Mouse (Mus musculus) cerebellum, adult 9-10 months (tissue): ENCODE data around the gene Ckap4.
"Not testable (repeated sequence)": the region's sequence is repeated elsewhere in the genome, so short reads cannot be mapped to it uniquely, and the experiment has no call there.

ENCODE experiments used
- DNase-seq: peaks from one replicate; pipeline ENCODE4 v3.0.0; 2022

Gene Ckap4

DNA sequence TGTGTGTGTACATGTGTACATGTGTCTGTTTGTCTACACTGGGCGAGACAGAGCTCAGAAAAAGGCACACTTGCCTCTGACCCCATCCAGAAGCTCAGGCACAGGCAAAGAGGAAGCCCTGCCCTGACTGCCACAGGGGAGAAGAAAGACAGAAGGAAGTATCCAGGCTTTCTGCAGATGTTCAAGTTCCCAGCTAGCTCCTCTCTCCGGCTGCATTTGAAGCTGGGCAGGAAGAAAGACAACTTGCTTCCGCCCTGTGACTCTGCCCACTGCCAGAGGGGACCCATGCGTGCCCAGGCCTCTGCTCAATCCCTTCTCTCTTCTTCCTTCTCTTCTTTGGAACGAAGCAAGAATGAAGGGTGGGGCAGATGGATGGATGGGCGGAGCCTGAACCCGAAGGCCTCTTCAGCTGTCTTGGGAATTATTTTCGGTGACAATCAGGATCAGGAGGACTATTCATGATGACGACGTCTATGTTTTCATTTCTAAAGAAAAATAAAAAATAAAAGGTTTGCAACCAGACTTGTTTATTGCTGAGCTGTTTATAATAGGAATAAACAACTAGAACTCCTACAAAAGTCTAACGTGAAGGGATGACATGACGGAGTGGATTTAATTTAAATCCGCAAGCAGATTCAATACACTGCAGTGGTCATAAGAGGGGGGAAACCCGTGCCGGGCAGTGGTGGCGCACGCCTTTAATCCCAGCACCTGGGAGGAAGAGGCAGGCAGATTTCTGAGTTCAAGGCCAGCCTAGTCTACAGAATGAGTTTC is 15.5 kb upstream of the Ckap4 start:
- DNase-seq: no peak

DNA sequence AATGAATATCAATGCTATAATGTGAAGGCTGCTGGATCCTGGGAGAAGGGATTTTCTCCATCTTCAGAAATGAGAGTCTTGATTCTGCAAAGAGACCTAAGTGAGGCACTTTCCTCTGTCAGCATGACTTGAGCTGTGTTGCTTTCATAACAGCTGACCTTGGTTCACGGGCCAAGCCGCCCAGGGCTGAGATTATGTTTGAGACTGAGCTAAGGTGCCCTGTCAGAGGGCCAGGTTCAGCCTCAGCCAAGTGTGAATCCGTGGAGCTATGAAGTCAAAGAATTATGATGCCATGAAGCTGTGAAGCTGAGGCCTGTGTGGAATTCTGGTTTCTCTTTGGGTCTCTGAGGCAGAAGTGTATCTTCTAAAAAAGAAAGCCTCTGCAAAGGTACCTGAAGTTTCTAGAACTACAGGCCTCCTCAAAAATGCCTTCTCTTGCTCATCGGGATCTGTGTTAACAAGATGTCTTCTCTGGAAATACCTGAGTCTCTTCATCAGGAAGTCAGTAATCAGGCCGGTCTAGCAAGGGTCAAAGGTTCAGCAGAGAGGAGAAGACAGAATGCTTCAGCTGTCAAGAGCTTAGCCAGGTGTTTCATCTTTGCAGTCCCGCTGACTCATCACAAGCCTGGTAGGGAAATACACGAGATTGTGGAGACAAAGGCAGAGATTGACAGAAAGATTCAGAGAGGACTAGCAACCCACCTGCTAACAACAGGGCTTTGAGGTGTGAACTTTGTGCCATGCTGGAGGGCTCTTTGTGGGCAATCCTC is 11.2 kb upstream of the Ckap4 start:
- DNase-seq: no peak

DNA sequence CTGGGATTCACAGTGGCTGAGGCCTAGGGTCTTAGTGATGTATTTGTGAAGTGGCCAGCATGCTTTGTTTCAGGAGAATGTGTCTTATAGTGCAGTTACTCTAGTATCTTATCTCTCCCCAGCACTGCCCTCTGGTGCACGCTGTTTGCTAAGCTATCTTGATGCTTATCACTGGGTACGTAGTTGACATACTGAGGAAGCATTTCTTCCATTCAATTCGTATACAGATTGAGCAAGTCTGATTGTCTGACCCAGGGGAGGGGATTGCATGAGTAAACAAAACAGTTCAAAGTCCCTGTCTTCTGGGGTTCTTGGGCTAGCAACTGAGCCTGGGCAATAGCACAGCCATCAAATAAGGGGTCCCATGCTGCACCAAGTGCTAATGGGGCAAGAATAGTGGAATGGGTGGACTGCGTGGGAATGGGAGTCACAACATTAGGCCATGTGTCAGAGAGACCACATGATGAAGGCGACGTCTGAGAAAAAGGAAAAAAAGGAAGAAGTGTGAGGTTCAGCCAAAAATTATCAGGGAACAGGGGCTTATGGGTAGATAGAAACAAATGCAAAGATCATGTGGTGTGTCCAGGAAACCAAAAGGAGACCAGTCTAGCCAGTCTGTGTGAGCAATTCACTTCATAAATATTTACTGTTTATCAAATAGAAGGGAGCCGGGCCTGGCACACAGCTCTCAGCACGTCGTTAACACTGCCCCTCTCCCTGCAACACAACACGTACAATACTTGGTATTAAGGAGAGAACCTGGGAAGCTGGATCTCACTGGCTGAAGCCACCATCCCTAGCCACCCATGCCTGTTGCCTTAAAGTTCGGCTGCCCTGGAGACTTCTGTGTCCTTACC is 9.2 kb upstream of the Ckap4 start:
- DNase-seq: no peak

DNA sequence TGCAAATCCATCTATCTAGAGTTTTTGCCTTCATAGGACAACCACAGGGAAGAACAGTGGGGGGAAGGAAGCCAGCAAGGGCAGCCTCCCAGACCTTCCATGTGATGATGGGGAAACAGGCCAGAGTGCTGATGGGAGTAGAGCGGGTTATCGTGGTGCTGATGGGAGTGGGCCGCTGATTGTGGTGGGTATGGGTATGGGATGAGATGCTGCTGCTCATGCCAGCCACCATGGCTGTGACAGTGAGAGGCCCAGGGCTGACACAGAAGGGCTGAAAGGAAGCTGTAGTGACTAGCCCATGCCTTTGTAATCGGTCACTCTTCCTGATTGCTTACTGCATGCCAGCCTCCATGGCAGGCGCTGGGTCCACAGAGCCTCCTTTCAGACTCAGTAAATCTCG is 5.8 kb upstream of the Ckap4 start:
- DNase-seq: no peak

DNA sequence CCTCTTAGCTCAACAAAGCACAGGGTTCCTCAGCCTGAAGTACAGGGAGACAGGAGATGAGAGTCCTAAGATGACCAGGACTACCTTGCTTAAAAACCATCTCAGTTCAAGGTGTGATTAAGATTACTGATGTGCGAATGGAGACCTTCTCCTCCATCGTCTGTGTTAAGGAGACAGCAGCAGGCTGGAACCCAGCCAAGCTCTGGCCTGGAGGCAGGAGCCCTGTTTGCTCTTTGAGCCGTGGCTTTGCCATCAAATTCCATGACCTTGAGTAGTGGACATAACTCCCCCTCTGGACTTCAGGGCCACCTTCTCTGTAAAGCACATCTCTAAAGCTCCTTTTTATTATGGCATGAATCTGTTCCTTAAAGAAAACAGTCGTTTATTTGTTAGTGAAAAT is 2.0 kb upstream of the Ckap4 start:
- DNase-seq: peak; percentile 33

DNA sequence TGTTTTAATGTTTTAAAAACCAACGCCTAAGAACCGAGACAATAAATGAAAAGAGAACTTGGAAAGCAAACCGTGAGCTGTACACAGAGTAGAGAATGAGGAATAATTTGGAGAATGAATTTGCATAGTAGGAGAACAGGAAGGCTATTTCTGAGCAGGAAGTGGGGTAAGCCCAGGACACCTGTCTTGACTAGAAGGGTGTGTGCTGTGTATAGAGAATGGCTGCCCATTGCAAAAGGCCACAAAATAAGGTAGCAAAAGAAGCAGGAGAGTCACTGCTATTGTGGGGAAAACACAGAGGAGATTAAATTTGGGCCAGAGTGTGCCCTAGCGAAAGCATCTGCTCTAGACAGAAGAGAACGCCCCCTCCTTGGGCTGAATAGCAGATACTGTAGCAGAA is 1.6 kb upstream of the Ckap4 start:
- DNase-seq: no peak

DNA sequence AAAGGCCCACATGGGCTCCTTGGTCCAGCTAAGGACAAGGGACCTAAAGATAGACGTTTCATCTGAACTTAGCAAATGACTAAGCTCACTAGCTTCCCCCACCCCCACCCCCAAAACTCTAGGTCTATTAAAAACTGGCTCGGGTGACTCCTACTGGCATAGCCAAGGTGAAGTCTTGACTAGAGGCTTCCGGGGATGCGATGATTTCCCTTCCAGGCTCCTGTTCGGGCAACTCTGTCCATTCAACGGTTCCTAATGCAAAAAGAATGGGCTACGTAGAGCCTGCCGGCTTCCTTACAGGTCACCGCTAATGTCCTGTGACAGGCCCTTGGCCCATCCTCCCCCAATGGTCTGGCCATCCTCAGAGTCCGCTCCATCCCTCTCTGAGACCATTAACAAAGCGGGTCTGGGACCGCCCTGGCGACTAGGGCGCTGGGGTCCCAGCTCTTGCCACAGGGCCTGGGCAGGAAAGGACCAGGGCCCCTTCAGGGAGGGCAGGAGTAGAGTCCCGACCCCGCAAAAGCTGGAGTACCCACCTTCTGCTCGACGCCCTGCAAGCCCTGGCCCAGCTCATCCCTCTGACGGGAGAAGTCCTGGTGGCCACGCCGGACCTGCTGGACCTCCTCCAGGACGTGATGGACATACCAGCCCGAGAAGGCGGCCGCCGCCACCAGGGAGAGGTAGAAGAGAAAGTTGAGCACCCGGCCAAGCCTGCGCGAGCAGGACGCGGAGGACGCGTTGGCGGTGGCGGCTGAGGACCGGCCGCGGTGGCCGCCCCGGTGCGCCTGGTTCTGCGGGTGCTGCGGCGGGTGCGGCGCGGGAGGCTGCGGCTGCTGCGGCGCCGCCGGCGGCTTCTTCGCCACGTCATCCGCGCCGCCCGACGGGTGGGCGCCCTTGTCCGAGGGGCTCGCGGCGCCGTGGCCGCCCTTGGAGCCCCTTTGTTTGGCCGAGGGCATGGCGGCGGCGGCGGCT is 665 bp downstream of the Ckap4 start:
- DNase-seq: peak; percentile 75

DNA sequence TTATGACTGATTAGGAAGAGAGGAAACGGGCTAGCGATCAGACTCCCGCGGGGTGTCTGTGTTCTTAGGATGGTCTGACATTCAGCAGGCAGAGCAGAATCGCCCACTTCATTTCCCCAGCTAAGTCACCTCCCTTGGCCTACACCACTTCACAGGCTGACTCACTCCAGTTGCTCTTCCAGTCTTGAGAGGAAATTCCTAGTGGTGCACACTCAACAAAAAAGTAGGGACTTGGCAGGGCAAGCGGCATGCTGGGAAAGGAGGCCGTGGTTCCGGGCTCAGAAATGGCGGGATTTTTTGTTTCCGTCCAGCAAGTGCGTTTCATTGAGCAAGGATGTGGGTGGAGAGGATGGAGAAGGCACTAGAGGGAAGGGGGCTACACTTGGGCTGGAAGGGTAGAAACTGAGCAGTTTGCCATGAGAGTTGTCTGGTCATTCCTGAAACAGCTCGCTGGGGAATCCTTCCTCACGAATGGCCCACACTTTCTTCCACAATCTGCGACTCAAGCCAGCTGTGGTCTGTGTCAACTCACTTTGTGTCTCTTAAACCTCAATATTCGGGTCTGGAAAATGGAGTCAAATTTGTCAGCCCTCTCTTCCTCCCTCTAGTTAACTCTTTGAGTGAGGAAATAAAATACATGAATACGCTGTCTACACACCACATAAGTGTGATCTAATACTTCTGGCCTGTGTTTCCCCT is 1.5 kb downstream of the Ckap4 start:
- DNase-seq: peak; percentile 25

DNA sequence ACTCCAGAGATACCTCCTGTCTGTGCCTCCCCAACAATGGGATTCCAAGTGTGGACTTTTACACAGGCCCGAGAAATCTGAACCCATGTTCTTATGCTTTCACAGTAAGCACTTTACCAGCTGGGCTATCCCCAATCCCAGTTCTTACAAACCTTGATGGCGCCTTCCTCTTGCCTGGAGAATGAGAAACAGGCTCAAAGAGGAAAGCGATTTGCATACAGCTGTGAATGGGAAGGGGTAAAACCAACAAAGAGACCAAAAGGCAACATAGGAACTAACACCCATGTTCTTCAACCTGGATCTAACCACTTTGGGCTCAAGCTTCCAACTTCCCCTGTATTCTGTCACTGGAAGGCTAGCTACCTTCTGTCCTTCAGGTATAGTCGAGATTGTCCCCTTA is 2.3 kb downstream of the Ckap4 start:
- no peak for DNase-seq

DNA sequence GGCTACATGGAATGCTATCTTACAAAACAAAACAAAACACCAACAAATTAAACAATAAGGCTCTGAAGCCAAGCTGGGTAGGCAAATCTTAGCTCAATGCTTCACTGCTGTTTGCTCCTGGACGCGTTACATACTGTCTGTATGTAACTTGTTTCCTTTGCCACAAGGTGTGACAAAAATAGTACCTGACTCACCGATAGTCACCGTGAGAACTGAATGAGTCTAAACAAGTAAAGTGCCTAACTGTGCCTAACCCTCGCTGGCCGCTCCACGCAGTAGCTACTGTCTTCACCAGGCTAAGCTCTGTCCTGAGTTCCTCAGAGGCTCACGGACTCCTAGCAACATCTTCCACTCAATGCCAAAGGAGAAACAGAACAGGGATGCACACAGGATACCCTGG is 3.5 kb downstream of the Ckap4 start:
- peak; percentile 29 for DNase-seq

DNA sequence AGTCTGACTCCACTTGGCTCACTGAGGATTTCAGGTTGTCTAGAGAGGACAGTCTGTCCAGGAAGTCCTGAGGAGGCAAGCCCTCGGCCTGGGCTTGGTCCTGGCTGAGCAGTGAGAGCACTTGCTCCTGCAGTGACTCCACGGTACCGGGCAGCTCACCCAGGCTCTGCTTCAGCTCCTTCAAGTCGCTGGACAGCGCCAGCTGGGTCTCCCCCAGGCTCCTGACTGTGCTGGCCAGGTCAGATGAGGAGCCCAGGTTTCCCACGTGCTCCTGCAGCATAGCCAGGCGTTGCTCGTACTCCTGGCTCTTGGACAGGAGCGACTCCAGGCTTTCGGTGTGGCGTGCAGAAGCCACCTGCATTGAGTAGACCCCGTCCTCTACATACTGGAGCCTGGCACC is 6.2 kb downstream of the Ckap4 start:
- DNase-seq: peak; percentile 42

DNA sequence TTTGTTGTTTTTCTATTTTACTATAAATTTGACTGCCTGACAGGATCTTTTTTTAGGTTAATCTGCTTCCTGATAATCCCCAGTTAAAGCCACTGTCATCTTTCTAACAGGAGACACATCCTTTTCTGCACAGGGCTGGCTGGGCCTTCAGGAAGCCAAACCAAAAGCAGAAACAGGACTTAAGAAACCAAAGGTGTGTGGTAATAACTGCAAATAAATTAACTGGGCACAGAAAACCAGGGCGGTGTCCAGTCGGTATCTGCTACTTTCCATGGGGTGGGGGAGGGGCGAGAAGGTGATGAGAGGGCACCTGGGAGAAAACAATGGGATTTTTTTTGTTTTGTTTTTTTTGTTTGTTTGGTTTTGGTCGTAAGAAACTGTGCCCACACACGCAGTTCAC is 6.8 kb downstream of the Ckap4 start:
- no peak for DNase-seq

DNA sequence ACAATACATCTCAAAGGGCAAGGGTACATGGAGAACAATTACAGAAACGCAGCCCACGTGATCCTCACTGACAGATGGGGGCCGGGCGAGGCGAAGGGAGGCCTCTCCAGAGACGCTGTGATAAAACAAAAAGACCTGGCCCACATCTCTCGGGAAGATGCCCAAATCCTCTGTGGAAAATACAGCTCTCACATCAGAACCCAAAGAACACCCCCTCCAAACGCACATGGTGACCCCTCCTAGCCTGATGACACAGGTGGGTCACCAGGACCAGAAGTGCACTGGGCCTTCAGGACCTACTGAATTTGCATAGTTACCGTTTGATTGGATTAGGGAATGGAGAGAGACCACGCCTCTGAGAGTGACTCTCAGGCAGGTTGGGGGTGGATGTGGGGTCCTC is 7.4 kb downstream of the Ckap4 start:
- no peak for DNase-seq

DNA sequence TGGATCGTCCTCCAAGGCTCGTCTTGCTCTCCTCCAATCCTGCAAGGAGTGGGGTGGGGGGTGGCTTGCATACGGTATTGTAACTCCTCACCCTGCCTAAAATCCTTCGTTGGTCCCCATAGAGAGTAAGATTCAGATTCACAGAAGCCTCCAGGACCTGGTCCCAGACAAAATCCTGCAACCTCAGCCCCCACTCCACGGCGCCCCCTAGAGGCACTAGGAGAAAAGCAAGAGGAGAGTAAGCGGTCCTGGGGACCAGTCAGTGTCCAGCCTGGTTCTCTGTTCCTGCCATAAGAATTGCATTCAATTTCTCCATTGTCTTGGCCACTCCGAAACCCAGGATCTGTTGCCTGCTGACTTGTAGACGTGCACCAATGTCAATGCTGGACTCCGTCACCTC is 10.2 kb downstream of the Ckap4 start:
- DNase-seq: no peak

DNA sequence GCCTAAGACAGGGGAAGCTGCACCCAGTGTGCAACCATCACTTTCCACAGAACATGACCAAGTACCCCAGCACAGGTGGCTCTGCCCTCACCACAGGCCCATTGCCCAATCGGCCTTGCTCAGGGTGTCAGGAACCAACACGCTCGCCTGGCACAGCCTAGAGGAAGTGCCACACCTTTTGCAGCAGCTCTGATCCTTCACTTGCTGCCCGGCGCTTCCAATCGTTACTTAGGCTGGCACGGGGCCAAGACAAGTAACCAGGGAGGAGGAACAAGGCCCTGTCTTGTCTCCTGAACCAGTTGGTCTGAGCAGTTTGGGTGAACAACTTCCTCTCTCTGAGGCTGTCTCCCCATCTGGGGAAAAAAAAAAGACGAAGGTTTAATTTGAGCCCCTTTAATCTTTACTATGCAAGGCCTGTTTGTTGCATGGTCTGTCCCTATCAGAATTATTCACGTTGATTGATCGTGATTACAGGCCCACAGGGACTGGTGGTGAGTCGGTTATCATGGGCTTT is 17.4 kb downstream of the Ckap4 start:
- no peak for DNase-seq

DNA sequence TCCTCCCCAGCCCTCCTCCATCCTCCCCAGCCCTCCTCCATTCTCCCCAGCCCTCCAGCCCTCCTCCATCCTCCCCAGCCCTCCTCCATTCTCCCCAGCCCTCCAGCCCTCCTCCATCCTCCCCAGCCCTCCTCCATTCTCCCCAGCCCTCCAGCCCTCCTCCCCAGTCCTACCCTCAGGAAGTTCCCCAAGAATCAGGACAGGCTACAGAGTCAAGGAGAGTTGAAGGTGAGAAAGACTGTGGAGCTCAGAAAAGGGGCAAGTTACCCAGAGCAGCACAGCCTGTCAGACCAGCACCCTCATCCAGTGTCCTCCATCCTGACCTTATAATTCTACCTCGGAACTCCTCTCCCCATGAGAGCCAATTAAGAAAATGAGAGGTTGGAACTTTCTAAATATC is 17.9 kb downstream of the Ckap4 start:
- not testable (repeated sequence) for DNase-seq

DNA sequence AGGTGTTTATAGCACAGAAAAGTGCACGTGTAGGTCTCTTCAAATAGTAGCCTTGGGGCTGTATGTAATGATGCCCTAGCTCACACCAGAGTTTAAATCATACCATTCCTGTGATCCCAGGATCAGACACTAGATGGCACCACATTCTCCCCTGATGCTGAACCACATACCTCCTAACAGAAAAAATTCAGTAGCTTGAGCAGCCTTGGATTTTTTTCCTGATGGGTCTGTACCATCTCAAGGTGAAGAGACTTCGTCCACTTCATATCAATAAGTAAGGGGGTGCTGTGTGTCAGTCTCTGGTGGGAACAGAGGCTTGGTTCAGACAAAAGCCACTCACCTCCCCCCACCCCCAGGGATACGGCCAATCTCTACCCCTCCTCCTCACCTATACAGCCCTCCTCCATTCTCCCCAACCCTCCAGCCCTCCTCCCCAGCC is 18.3 kb downstream of the Ckap4 start:
- peak; percentile 90 for DNase-seq

DNA sequence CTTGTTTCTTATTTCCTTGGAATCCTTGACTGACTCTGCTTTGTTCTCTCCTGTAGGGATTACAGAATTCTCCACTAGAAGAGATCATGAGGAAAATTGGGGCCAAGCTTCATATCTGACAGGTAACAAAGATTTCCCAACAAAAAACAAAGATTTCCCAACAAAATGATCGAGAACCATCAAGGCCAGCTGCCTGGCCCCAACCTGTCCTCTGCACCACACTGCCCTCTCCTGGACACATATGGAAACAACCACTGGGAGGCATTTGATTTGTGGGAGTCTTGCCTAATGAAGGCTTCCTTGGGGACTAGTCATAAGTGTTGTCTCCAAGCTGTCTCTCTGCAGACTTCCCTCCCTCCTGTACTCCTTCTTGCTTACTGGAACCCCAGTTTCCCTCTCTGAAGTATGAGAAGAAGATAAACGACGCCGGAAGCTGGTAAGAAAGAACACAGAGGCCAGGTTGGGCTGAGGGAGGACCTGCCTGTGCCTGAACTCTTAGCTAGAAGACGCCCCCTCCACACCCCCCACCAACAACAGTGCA is 19.8 kb downstream of the Ckap4 start:
- peak; percentile 70 for DNase-seq

DNA sequence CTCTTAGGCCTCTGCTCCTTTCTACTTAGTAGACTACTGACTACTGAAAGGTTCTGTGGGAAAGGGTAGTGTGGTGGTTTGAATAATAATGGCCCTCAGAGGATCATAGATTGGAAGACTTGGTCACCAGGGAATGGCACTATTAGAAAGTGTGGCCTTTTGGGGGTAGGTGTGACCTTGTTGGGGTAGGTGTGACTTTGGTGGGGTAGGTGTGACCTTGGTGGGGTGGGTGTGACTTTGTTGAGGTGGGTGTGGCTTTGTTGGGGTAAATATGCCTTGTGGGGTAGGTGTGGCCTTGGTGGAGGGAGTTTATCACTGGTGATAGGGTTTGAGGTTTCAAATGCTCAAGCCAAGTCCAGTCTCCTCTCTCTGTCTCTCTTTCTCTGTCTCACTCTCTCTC is 21.1 kb downstream of the Ckap4 start:
- DNase-seq: no peak

DNA sequence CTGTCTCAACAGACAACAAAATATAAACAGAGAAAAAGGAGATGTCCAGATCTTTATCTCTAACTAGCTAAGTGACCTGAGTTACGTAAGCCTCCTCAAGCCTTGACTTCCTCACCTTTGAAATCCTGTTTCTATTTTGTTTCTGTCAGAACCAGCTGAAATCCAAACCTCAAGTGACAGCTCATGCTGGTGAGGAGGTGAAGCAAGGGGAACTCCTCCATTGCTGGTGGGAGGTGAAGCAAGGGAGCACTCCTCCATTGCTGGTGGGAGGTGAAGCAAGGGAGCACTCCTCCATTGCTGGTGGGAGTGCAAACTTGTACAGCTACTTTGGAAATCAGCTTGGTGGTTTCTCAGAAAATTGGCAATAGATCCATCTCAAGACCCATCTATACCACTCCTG is 25.3 kb downstream of the Ckap4 start:
- no peak for DNase-seq

DNA sequence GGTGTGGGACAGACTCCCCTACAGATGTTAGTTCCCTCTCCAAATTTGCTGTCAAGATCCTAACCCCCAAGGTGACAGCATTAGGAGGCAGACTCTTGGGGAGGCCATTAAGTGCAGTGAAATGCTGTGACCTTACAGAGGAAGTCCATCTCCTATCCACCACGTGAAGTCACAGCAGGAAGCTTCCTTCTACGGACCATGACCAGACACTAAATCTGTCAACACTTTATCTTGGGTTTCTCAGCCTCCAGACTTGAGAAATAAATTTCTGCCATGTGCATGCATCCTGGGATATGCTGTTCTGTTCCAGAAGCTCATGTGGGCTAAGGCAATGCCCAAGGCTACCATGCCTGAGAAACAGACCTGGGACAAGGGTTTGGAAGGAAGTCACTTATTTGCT is 35.0 kb downstream of the Ckap4 start:
- DNase-seq: no peak
